Mouse (Mus musculus) megakaryocyte progenitor cell, adult 5-6 weeks (primary cell): ENCODE results near the gene Olfr961. TPM values are rescaled to one million over a fixed set of nuclear protein-coding genes. Genes with fewer than 3 reads are reported as not detected.

ENCODE experiments used
- total RNA-seq, 2 experiments: library from RNA; stranded (forward) in 1 of 2; stranded (reverse) in 1 of 2; fragments of 157-497, 149-512 nt in 1 of 2; fragments of 200-1000 nt in 1 of 2; gene quantifications; 2 replicates each; pipeline versions ENCODE4 v1.2.3 to v1.2.4; 2015 to 2017

Gene Olfr961
- total RNA-seq, 2 experiments from 2014 or later: not detected

Other genes with a start within 250 kb of the Olfr961 start
- gene Olfr952, start 217.9 kb upstream of the Olfr961 start, total RNA-seq (2015): not detected in 2 replicates
- not detected in 2 replicates for gene Olfr952, start 217.9 kb upstream of the Olfr961 start, total RNA-seq (2017)
- not detected in 2 replicates for gene Olfr954, start 188.4 kb upstream of the Olfr961 start, total RNA-seq (2015)
- gene Olfr954, start 188.4 kb upstream of the Olfr961 start, total RNA-seq (2017): not detected in 2 replicates
- not detected in 2 replicates for gene Olfr955, start 173.1 kb upstream of the Olfr961 start, total RNA-seq (2015)
- gene Olfr955, start 173.1 kb upstream of the Olfr961 start, total RNA-seq (2017): not detected in 2 replicates
- not detected in 2 replicates for gene Olfr44, start 151.1 kb upstream of the Olfr961 start, total RNA-seq (2015)
- gene Olfr44, start 151.1 kb upstream of the Olfr961 start, total RNA-seq (2017): not detected in 2 replicates
- not detected in 2 replicates for gene Olfr957, start 129.3 kb upstream of the Olfr961 start, total RNA-seq (2015)
- not detected in 2 replicates for gene Olfr957, start 129.3 kb upstream of the Olfr961 start, total RNA-seq (2017)
- gene Olfr958, start 91.0 kb upstream of the Olfr961 start, total RNA-seq (2015): not detected in 2 replicates
- not detected in 2 replicates for gene Olfr958, start 91.0 kb upstream of the Olfr961 start, total RNA-seq (2017)
- gene Olfr959, start 69.5 kb upstream of the Olfr961 start, total RNA-seq (2015): not detected in 2 replicates
- gene Olfr959, start 69.5 kb upstream of the Olfr961 start, total RNA-seq (2017): not detected in 2 replicates
- not detected in 2 replicates for gene AW551984, start 40.7 kb upstream of the Olfr961 start, total RNA-seq (2015)
- not detected in 2 replicates for gene AW551984, start 40.7 kb upstream of the Olfr961 start, total RNA-seq (2017)
- not detected in 2 replicates for gene Olfr148, start 34.4 kb upstream of the Olfr961 start, total RNA-seq (2015)
- not detected in 2 replicates for gene Olfr148, start 34.4 kb upstream of the Olfr961 start, total RNA-seq (2017)
- not detected in 2 replicates for gene Olfr960, start 23.7 kb upstream of the Olfr961 start, total RNA-seq (2015)
- not detected in 2 replicates for gene Olfr960, start 23.7 kb upstream of the Olfr961 start, total RNA-seq (2017)
- not detected in 2 replicates for gene Olfr963, start 22.1 kb downstream of the Olfr961 start, total RNA-seq (2015)
- not detected in 2 replicates for gene Olfr963, start 22.1 kb downstream of the Olfr961 start, total RNA-seq (2017)
- gene Olfr149, start 62.0 kb downstream of the Olfr961 start, total RNA-seq (2015): not detected in 2 replicates
- gene Olfr149, start 62.0 kb downstream of the Olfr961 start, total RNA-seq (2017): not detected in 2 replicates
- not detected in 2 replicates for gene Olfr965, start 66.3 kb downstream of the Olfr961 start, total RNA-seq (2015)
- not detected in 2 replicates for gene Olfr965, start 66.3 kb downstream of the Olfr961 start, total RNA-seq (2017)
- not detected in 2 replicates for gene Olfr150, start 85.9 kb downstream of the Olfr961 start, total RNA-seq (2015)
- not detected in 2 replicates for gene Olfr150, start 85.9 kb downstream of the Olfr961 start, total RNA-seq (2017)
- not detected in 2 replicates for gene Olfr967, start 101.2 kb downstream of the Olfr961 start, total RNA-seq (2015)
- gene Olfr967, start 101.2 kb downstream of the Olfr961 start, total RNA-seq (2017): not detected in 2 replicates
- gene Olfr968, start 138.2 kb downstream of the Olfr961 start, total RNA-seq (2015): not detected in 2 replicates
- not detected in 2 replicates for gene Olfr968, start 138.2 kb downstream of the Olfr961 start, total RNA-seq (2017)
- not detected in 2 replicates for gene Olfr969, start 145.9 kb downstream of the Olfr961 start, total RNA-seq (2015)
- not detected in 2 replicates for gene Olfr969, start 145.9 kb downstream of the Olfr961 start, total RNA-seq (2017)
- not detected in 2 replicates for gene Olfr970, start 163.8 kb downstream of the Olfr961 start, total RNA-seq (2015)
- gene Olfr970, start 163.8 kb downstream of the Olfr961 start, total RNA-seq (2017): not detected in 2 replicates
- not detected in 2 replicates for gene Olfr971, start 191.8 kb downstream of the Olfr961 start, total RNA-seq (2015)
- not detected in 2 replicates for gene Olfr971, start 191.8 kb downstream of the Olfr961 start, total RNA-seq (2017)
- not detected in 2 replicates for gene Olfr972, start 221.3 kb downstream of the Olfr961 start, total RNA-seq (2015)
- not detected in 2 replicates for gene Olfr972, start 221.3 kb downstream of the Olfr961 start, total RNA-seq (2017)